Mouse (Mus musculus) MEL (cell line): ENCODE measurements around the gene Tmem160.

Source experiments
- CTCF ChIP-seq, 3 experiments: IDR thresholded peaks in 2 of 3; conservative IDR thresholded peaks in 1 of 3; 2 replicates each; pipeline ENCODE4 v1.5.1; 2011 to 2012; ENCODE audit warnings: low read length in 3 of 3, low read depth in 2 of 3, mild to moderate bottlenecking in 2 of 3, improper control_type of control experiment in 1 of 3, inconsistent platforms in 1 of 3, mixed read lengths in 1 of 3, moderate library complexity in 1 of 3; ENCODE audit not compliant: control insufficient read depth in 1 of 3, insufficient read depth in 1 of 3, poor library complexity in 1 of 3, severe bottlenecking in 1 of 3
- EP300 ChIP-seq, 2 experiments: IDR thresholded peaks; 2 replicates each; pipeline ENCODE4 v1.6.1; 2011; ENCODE audit warnings: improper control_type of control experiment in 2 of 2, low read length in 2 of 2, low read depth in 1 of 2, mild to moderate bottlenecking in 1 of 2
- ETS1 ChIP-seq: IDR thresholded peaks from 2 replicates; pipeline ENCODE4 v1.6.1; 2012; ENCODE audit warnings: low read depth, mild to moderate bottlenecking, inconsistent platforms, low read length, improper control_type of control experiment, moderate library complexity
- JUND ChIP-seq: IDR thresholded peaks from 2 replicates; pipeline ENCODE4 v1.6.1; 2011; ENCODE audit warnings: low read depth, mild to moderate bottlenecking, improper control_type of control experiment, low read length
- KAT2A ChIP-seq: conservative IDR thresholded peaks from 2 replicates; pipeline ENCODE4 v1.6.1; 2012; ENCODE audit warnings: low read depth, low read length, improper control_type of control experiment, inconsistent platforms
- MAX ChIP-seq: IDR thresholded peaks from 2 replicates; pipeline ENCODE4 v1.6.1; 2011; ENCODE audit warnings: low read length, improper control_type of control experiment
- POLR2A ChIP-seq, 2 experiments: IDR thresholded peaks; 2 replicates each; pipeline ENCODE4 v1.6.1; 2011 to 2012; ENCODE audit warnings: low read length in 2 of 2, mild to moderate bottlenecking in 2 of 2, control low read depth in 1 of 2, improper control_type of control experiment in 1 of 2, low read depth in 1 of 2, moderate library complexity in 1 of 2; ENCODE audit not compliant: control insufficient read depth in 1 of 2, insufficient read depth in 1 of 2, poor library complexity in 1 of 2
- POLR2AphosphoS2 ChIP-seq: IDR thresholded peaks from 2 replicates; pipeline ENCODE4 v1.6.1; 2011; ENCODE audit warnings: low read length, improper control_type of control experiment
- POLR2AphosphoS5 ChIP-seq: IDR thresholded peaks from 2 replicates; pipeline ENCODE4 v1.6.1; 2012; ENCODE audit warnings: low read depth, borderline replicate concordance, mild to moderate bottlenecking, inconsistent platforms, low read length, moderate library complexity, mixed read lengths
- TAL1 ChIP-seq: IDR thresholded peaks from 2 replicates; pipeline ENCODE4 v1.6.1; 2012; ENCODE audit warnings: mild to moderate bottlenecking, inconsistent platforms, low read length, moderate library complexity, mixed read lengths
- TBP ChIP-seq: IDR thresholded peaks from 2 replicates; pipeline ENCODE4 v1.8.0; 2011; ENCODE audit warnings: low read depth, low read length, improper control_type of control experiment
- USF1 ChIP-seq: IDR thresholded peaks from 2 replicates; pipeline ENCODE4 v1.6.1; 2014; ENCODE audit warnings: low read depth, mild to moderate bottlenecking, inconsistent platforms, low read length, improper control_type of control experiment, moderate library complexity
- ZC3H11A ChIP-seq: IDR thresholded peaks from 2 replicates; pipeline ENCODE4 v1.6.1; 2012; ENCODE audit warnings: low read depth, mild to moderate bottlenecking, inconsistent platforms, low read length, improper control_type of control experiment

GRCm38 (mm10) chr7:16491759-16492158 lies 39.2 kb downstream of the Tmem160 start:
- TF ChIP-seq POLR2A (IDR thresholded peaks at IDR 0.05; ENCODE audit: control insufficient read depth in 1 of 2, insufficient read depth in 1 of 2, low read depth in 1 of 2, low read length in 2 of 2, poor library complexity in 1 of 2) (no peak), CTCF (IDR thresholded peaks at IDR 0.05 in 2 of 3, conservative IDR thresholded peaks at IDR 0.05 in 1 of 3; ENCODE audit: control insufficient read depth in 1 of 3, insufficient read depth in 1 of 3, low read depth in 2 of 3, low read length in 3 of 3, poor library complexity in 1 of 3, severe bottlenecking in 1 of 3) (peak; percentile 97 to 99 (median 97)), EP300 (IDR thresholded peaks at IDR 0.05; ENCODE audit: low read depth in 1 of 2, low read length in 2 of 2) (no peak), USF1 (no peak), TBP (no peak), POLR2AphosphoS2 (no peak), POLR2AphosphoS5 (no peak), MAX (no peak), TAL1 (no peak), ZC3H11A (peak; percentile 87), JUND (0 out of 2 replicates have a peak, but pooled peaks have one; percentile 54), KAT2A (no peak), ETS1 (no peak)
